Mouse (Mus musculus) MEL (cell line): ENCODE data around the gene Ctc1.

Source experiments
- BHLHE40 ChIP-seq: IDR thresholded peaks from 2 replicates; pipeline ENCODE4 v1.6.1; 2012; ENCODE audit warnings: low read depth, mild to moderate bottlenecking, inconsistent platforms, low read length, improper control_type of control experiment, borderline replicate concordance
- CHD1 ChIP-seq: IDR thresholded peaks from 2 replicates; pipeline ENCODE4 v1.6.1; 2012; ENCODE audit warnings: low read depth, mild to moderate bottlenecking, inconsistent platforms, low read length, improper control_type of control experiment
- CTCF ChIP-seq, 3 experiments: IDR thresholded peaks in 2 of 3; conservative IDR thresholded peaks in 1 of 3; 2 replicates each; pipeline ENCODE4 v1.5.1; 2011 to 2012; ENCODE audit warnings: low read length in 3 of 3, low read depth in 2 of 3, mild to moderate bottlenecking in 2 of 3, improper control_type of control experiment in 1 of 3, inconsistent platforms in 1 of 3, mixed read lengths in 1 of 3, moderate library complexity in 1 of 3; ENCODE audit not compliant: control insufficient read depth in 1 of 3, insufficient read depth in 1 of 3, poor library complexity in 1 of 3, severe bottlenecking in 1 of 3
- EP300 ChIP-seq, 2 experiments: IDR thresholded peaks; 2 replicates each; pipeline ENCODE4 v1.6.1; 2011; ENCODE audit warnings: improper control_type of control experiment in 2 of 2, low read length in 2 of 2, low read depth in 1 of 2, mild to moderate bottlenecking in 1 of 2
- GATA1 ChIP-seq: IDR thresholded peaks from 2 replicates; pipeline ENCODE4 v1.6.1; 2011; ENCODE audit warnings: low read depth, low read length, improper control_type of control experiment
- POLR2A ChIP-seq, 2 experiments: IDR thresholded peaks; 2 replicates each; pipeline ENCODE4 v1.6.1; 2011 to 2012; ENCODE audit warnings: low read length in 2 of 2, mild to moderate bottlenecking in 2 of 2, control low read depth in 1 of 2, improper control_type of control experiment in 1 of 2, low read depth in 1 of 2, moderate library complexity in 1 of 2; ENCODE audit not compliant: control insufficient read depth in 1 of 2, insufficient read depth in 1 of 2, poor library complexity in 1 of 2
- POLR2AphosphoS2 ChIP-seq: IDR thresholded peaks from 2 replicates; pipeline ENCODE4 v1.6.1; 2011; ENCODE audit warnings: low read length, improper control_type of control experiment
- RAD21 ChIP-seq: IDR thresholded peaks from 2 replicates; pipeline ENCODE4 v1.6.1; 2011; ENCODE audit warnings: mild to moderate bottlenecking, low read depth, low read length, improper control_type of control experiment
- SMC3 ChIP-seq: IDR thresholded peaks from 2 replicates; pipeline ENCODE4 v1.6.1; 2011; ENCODE audit warnings: low read depth, low read length, improper control_type of control experiment

DNA sequence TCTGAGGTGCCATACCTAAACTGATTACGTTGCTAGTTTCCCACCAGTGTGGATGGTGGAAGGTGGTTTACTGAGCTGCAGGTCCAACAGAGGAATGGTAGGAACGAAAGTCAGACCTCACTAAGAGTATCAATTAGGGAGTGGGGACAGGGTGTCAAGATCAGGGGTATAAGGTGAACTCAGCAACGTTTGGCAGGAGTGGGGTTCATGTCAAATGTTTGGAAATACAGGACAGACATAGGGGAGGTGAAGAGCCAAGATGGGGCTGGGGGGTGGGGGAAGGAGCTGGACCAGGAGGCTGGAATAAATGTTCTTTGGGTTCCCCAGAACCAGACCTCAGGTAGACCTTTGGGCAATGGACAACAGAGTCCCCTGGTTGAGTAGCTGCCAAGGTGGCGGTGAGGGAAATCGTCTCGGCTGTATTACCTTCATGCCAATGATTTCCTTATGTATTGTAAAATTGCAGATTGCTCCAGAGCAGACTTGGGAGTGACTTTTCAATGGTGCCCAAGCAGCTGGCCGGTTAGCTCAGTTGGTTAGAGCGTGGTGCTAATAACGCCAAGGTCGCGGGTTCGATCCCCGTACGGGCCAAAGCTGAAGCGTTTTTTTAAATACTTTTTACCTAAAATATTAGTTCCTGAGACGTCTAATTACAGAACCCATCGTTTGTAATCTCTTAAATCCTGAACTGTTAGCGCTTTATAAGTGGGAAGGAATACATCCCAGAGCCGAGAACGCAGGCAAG, 20.9 kb downstream of the Ctc1 start:
- TF ChIP-seq EP300 (IDR thresholded peaks at IDR 0.05; ENCODE audit: low read depth in 1 of 2, low read length in 2 of 2) (no peak), CHD1 (no peak), CTCF (IDR thresholded peaks at IDR 0.05 in 2 of 3, conservative IDR thresholded peaks at IDR 0.05 in 1 of 3; ENCODE audit: control insufficient read depth in 1 of 3, insufficient read depth in 1 of 3, low read depth in 2 of 3, low read length in 3 of 3, poor library complexity in 1 of 3, severe bottlenecking in 1 of 3) (no peak), POLR2AphosphoS2 (no peak), RAD21 (no peak), SMC3 (no peak), BHLHE40 (no peak), GATA1 (no peak), POLR2A (IDR thresholded peaks at IDR 0.05; ENCODE audit: control insufficient read depth in 1 of 2, insufficient read depth in 1 of 2, low read depth in 1 of 2, low read length in 2 of 2, poor library complexity in 1 of 2) (peak in 1 of 2 experiments; percentile 63; a peak in 2 of 4 replicates)
